Mouse (Mus musculus): ENCODE data around the gene Gm10203. TPM values are rescaled to one million over a fixed set of nuclear protein-coding genes. Genes with fewer than 3 reads are reported as not detected.

The Gm10203 gene
- not detected for polyA plus RNA-seq (2015; fragmentation: Illumina TruSeq; extraction: RNeasy Lipid Tissue Mini Kit (QIAGEN cat#74804); ENCODE audit: insufficient read depth, low read depth, low replicate concordance)

DNA sequence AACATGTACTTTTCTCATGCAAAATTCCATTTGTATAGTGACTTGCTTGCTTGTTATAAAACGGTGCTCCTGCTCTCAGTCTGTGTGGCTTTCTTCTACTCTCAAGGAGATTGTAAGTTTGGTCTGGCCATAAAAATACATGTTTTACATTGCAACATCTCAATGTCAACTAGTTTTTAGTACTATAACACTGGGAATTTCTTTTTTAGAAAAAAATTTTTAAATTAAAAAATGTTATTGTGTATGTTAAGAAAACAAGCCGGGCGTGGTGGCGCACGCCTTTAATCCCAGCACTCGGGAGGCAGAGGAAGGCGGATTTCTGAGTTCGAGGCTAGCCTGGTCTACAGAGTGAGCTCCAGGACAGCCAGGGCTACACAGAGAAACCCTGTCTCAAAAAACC is at the start of gene Gm10203:
Gene Gm10203, plus strand, starts transcription at position 301 of the 400 bp plus-strand sequence.

DNA sequence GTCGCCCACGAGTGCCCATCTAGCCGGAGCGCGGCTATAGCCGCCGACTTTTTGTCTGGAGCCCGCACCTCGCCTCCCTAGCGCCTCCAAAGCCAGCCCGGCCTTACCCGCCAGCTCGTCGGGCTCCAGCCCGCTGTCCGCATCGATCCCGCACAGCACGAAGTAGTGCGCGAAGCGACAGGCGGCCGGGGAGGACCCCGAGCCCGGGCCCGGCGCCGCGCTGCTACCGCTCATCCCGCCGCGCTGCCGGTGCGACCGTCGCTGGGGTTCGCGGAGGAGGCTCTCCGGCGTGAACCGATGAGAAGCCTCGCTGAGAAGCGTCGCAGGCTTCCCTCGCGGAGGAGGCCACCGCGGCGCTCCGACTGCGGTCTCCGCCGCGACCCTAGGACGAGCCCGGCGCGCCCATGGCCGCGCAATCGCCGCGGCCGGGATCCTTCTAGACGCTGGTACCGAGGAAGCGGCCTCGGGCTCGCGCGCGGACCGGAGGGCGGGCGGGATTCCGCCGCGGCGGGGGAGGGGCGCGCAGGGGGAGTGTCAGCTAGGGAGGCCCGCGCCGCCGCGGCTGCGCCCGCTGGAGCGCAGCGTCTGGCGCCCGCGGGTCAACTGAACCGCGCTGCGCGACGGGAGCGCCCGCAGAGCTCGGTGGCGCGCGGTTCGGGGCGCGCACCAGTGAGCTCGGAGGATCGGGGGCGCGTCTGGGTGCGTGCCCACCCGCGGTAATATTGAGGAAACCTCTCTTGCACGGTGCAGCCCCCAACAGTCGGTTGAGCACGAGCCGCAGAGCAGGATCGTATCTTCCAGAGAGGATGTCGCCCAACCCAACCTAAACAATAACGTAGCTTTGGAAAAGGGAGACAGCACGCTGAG is 28.7 kb upstream of the Gm10203 start, which contains the start of gene Dennd5b:
Gene Dennd5b, minus strand, starts transcription at position 605 of the 867 bp plus-strand sequence.

DNA sequence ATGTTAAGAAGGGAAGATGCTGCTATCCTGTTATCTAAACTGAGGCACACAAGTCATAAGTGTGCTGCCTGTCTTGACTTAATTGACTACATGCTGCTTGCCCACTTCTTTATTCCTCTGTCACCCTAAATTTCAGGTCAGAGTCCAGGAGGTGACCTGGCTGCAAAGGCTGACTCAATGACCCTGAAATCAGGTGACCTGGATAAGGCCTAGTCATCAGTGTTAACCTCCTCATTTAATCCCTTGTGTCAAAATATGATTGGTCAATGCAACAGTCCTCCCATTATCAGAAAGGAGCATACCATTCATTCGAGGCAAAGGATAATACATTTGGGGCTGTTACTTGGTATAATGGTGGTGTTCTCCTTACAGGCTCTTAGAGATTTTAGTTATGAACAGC is 9.5 kb downstream of the Gm10203 start, which contains the start of gene Etfbkmt:
Gene Etfbkmt, plus strand, starts transcription at position 379 of the 400 bp plus-strand sequence.

Other genes with a start within 250 kb of the Gm10203 start
- 3.7 TPM for gene Caprin2, start 233.9 kb upstream of the Gm10203 start, polyA plus RNA-seq (2015; fragmentation: Illumina TruSeq; extraction: RNeasy Lipid Tissue Mini Kit (QIAGEN cat#74804); ENCODE audit: insufficient read depth, low read depth, low replicate concordance)
- 2.2 TPM for gene Sinhcaf, start 183.7 kb upstream of the Gm10203 start, polyA plus RNA-seq (2015; fragmentation: Illumina TruSeq; extraction: RNeasy Lipid Tissue Mini Kit (QIAGEN cat#74804); ENCODE audit: insufficient read depth, low read depth, low replicate concordance)
- gene Dennd5b, start 28.5 kb upstream of the Gm10203 start, polyA plus RNA-seq (2015; fragmentation: Illumina TruSeq; extraction: RNeasy Lipid Tissue Mini Kit (QIAGEN cat#74804); ENCODE audit: insufficient read depth, low read depth, low replicate concordance), result 1.5 TPM
- gene Etfbkmt, start 9.7 kb downstream of the Gm10203 start, polyA plus RNA-seq (2015; fragmentation: Illumina TruSeq; extraction: RNeasy Lipid Tissue Mini Kit (QIAGEN cat#74804); ENCODE audit: insufficient read depth, low read depth, low replicate concordance), result 5.5 TPM
- 1.5 TPM for gene Amn1, start 58.5 kb downstream of the Gm10203 start, polyA plus RNA-seq (2015; fragmentation: Illumina TruSeq; extraction: RNeasy Lipid Tissue Mini Kit (QIAGEN cat#74804); ENCODE audit: insufficient read depth, low read depth, low replicate concordance)
- 3.9 TPM for gene Resf1, start 179.2 kb downstream of the Gm10203 start, polyA plus RNA-seq (2015; fragmentation: Illumina TruSeq; extraction: RNeasy Lipid Tissue Mini Kit (QIAGEN cat#74804); ENCODE audit: insufficient read depth, low read depth, low replicate concordance)

Measured in pancreas, adult 10 weeks (tissue).